Mouse (Mus musculus): ENCODE results near the gene Arpc3. TPM values are rescaled to one million over a fixed set of nuclear protein-coding genes. Genes with fewer than 3 reads are reported as not detected.
A peak's percentile ranks its signal among the peaks of the same experiment; 100 is the strongest.

The Arpc3 gene
- polyA plus RNA-seq, 1 experiment from 2014 or later: 51.8 TPM

- Histone ChIP-seq H3K9ac (ENCODE audit: low read depth, low read length) (peak within 1 kb of the TSS; percentile 96), H3K4me2 (ENCODE audit: low read depth, low read length) (peak within 1 kb of the TSS; percentile 92), H3K4me3 (ENCODE audit: low read depth, low read length) (peak within 1 kb of the TSS; percentile 94), H3K27ac (replicated peaks; ENCODE audit: low read depth, low read length) (peak within 1 kb of the TSS; percentile 87), H3K36me3 (ENCODE audit: control insufficient read depth, insufficient read depth, low read length) (no peaks in the 10 kb centered on the region), H3K4me1 (ENCODE audit: control insufficient read depth, insufficient read depth, low read length) (peaks cover 7% of the 10 kb centered on the region; the same call in 1 of the 2 replicates), H3K27me3 (replicated peaks; ENCODE audit: control insufficient read depth, insufficient read depth, low read length) (no peaks in the 10 kb centered on the region), H3K9me3 (ENCODE audit: control insufficient read depth, low read length) (no peaks in the 10 kb centered on the region)
- ATAC-seq (ENCODE audit: low read depth) (peak; percentile 50; the same call in 1 of the 2 replicates), DNase-seq (ENCODE audit: low spot score) (no peak)
- 21% methylated on average over 17 of the region's 17 CpGs for WGBS
Observed at GRCm38 (mm10) chr5:122421271-122422068, 29.8 kb downstream of the Arpc3 start, which contains the start of gene Anapc7. Anapc7 (plus strand) TSS chr5:122421693.

DNA sequence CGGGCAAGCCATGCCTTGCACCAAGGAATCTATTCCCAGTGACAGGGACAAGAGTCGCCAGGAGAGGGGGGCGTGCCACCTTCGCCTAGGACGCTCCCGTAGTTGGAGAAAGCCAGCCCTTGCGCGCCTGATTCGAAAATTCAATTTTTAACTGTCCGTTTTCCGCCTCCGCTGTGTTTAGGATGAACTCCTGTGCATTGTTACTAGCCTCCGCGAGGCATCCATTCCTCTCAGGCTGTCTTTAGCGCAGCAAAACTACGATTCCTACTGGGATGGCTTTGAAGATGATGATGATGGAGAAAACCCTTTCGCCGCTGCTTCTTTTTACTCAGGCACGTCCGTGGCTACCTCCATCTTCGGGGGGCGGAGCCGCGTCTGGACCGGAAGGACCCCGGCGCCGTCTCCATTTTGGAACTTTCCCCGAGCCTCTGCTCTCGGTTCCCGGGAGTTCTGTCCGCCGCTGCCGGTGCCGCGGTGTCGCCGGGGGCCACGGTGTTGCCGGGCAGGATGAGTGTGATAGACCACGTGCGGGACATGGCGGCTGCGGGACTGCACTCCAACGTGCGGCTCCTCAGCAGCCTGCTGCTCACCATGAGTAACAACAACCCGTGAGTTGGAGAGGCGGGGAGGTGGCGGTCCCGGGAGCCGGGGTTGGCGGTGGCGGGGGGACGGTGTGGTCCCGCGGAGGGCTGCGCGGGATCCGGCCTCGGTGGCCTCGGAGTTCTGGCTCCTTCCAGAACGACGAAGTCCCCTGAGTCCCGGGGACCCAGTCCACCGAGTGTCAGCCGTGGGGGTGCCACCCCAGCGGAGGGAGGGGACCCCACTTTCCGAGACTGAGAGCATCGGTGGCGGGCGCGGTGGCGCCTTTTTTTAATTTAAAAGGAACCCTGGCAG, 30.6 kb downstream of the Arpc3 start:
- ATAC-seq (ENCODE audit: low read depth) (peak; percentile 90), DNase-seq (ENCODE audit: low spot score) (peak; percentile 93)
- Histone ChIP-seq H3K9me3 (ENCODE audit: control insufficient read depth, low read length) (no peaks in the 10 kb centered on the region), H3K27ac (replicated peaks; ENCODE audit: low read depth, low read length) (peak overlapping the region; percentile 87), H3K36me3 (ENCODE audit: control insufficient read depth, insufficient read depth, low read length) (peaks cover 6% of the 10 kb centered on the region; the same call in 1 of the 2 replicates), H3K9ac (ENCODE audit: low read depth, low read length) (peak overlapping the region; percentile 96), H3K27me3 (replicated peaks; ENCODE audit: control insufficient read depth, insufficient read depth, low read length) (no peaks in the 10 kb centered on the region), H3K4me2 (ENCODE audit: low read depth, low read length) (peak overlapping the region; percentile 92), H3K4me1 (ENCODE audit: control insufficient read depth, insufficient read depth, low read length) (peaks cover 7% of the 10 kb centered on the region; the same call in 1 of the 2 replicates), H3K4me3 (ENCODE audit: low read depth, low read length) (peak overlapping the region; percentile 94)
- 0% methylated on average over 40 of the region's 73 CpGs for WGBS

- Histone ChIP-seq H3K4me1 (ENCODE audit: control insufficient read depth, insufficient read depth, low read length) (peaks cover 7% of the 10 kb centered on the region; the same call in 1 of the 2 replicates), H3K4me3 (ENCODE audit: low read depth, low read length) (peak overlapping the region; percentile 94), H3K27ac (replicated peaks; ENCODE audit: low read depth, low read length) (no peak overlapping the region), H3K36me3 (ENCODE audit: control insufficient read depth, insufficient read depth, low read length) (peaks cover 10% of the 10 kb centered on the region), H3K9ac (ENCODE audit: low read depth, low read length) (peak overlapping the region; percentile 96), H3K27me3 (replicated peaks; ENCODE audit: control insufficient read depth, insufficient read depth, low read length) (no peaks in the 10 kb centered on the region), H3K4me2 (ENCODE audit: low read depth, low read length) (peak overlapping the region; percentile 92), H3K9me3 (ENCODE audit: control insufficient read depth, low read length) (no peaks in the 10 kb centered on the region)
- ATAC-seq (ENCODE audit: low read depth) (no peak), DNase-seq (ENCODE audit: low spot score) (no peak)
- 28% methylated on average over 15 of the region's 15 CpGs for WGBS
Observed at GRCm38 (mm10) chr5:122423083-122423482, 31.4 kb downstream of the Arpc3 start.

- no peaks in the 10 kb centered on the region for H3K27me3 ChIP-seq (replicated peaks; ENCODE audit: control insufficient read depth, insufficient read depth, low read length)
- H3K4me3 ChIP-seq (ENCODE audit: low read depth, low read length): no peak overlapping the region
- DNase-seq (ENCODE audit: low spot score) (no peak), ATAC-seq (ENCODE audit: low read depth) (no peak)
- no peak overlapping the region for H3K4me2 ChIP-seq (ENCODE audit: low read depth, low read length)
- H3K9ac ChIP-seq (ENCODE audit: low read depth, low read length): no peak overlapping the region
- no peak overlapping the region for H3K27ac ChIP-seq (replicated peaks; ENCODE audit: low read depth, low read length)
- peaks cover 7% of the 10 kb centered on the region; the same call in 1 of the 2 replicates for H3K4me1 ChIP-seq (ENCODE audit: control insufficient read depth, insufficient read depth, low read length)
- peaks cover 35% of the 10 kb centered on the region for H3K36me3 ChIP-seq (ENCODE audit: control insufficient read depth, insufficient read depth, low read length)
- no peaks in the 10 kb centered on the region for H3K9me3 ChIP-seq (ENCODE audit: control insufficient read depth, low read length)
- WGBS: 75% methylated on average over 2 of the region's 2 CpGs
Observed at GRCm38 (mm10) chr5:122425550-122425949, 33.9 kb downstream of the Arpc3 start.

DNA sequence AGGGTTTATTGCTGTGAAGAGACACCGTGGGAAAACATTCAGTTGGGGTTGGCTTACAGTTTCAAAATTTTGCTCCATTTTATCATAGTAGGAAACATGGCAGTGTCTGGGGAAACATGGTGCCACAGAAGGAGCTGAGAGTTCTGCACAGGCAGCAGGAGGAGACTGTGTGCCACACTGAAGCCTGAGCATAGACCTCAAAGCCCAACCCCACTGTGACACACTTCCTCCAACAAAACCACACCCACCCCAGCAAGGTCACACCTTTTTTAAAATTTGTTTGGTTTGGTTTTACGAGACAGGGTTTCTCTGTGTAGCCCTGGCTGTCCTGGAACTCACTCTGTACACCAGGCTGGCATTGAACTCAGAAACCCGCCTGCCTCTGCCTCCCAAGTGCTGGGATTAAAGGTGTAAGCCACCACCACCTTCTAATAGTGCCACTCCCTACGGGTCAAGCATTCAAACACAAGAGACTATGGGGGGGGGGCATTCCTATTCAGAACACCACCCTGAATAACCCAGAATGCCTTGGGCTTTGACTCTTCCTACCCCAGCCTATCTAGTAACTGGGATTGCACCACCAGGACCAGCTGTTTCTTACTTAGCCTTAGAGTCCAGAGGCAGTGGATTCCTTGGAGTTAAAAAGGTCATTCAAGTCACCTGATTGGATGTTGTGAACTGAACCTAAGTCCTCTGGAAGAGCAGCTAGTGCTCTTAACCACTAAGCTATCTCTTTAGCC, 38.5 kb downstream of the Arpc3 start:
- no peaks in the 10 kb centered on the region for H3K4me1 ChIP-seq (ENCODE audit: control insufficient read depth, insufficient read depth, low read length)
- no peak overlapping the region for H3K27ac ChIP-seq (replicated peaks; ENCODE audit: low read depth, low read length)
- H3K4me3 ChIP-seq (ENCODE audit: low read depth, low read length): no peak overlapping the region
- peaks cover 81% of the 10 kb centered on the region for H3K36me3 ChIP-seq (ENCODE audit: control insufficient read depth, insufficient read depth, low read length)
- no peaks in the 10 kb centered on the region for H3K9me3 ChIP-seq (ENCODE audit: control insufficient read depth, low read length)
- no peaks in the 10 kb centered on the region for H3K27me3 ChIP-seq (replicated peaks; ENCODE audit: control insufficient read depth, insufficient read depth, low read length)
- no peak overlapping the region for H3K9ac ChIP-seq (ENCODE audit: low read depth, low read length)
- DNase-seq (ENCODE audit: low spot score) (no peak), ATAC-seq (ENCODE audit: low read depth) (no peak)
- WGBS: 90% methylated on average over 4 of the region's 4 CpGs
- H3K4me2 ChIP-seq (ENCODE audit: low read depth, low read length): no peak overlapping the region

- Histone ChIP-seq H3K9ac (ENCODE audit: low read depth, low read length) (no peak overlapping the region), H3K4me2 (ENCODE audit: low read depth, low read length) (no peak overlapping the region)
- 96% methylated on average over 8 of the region's 8 CpGs for WGBS
Observed at GRCm38 (mm10) chr5:122431221-122431620, 39.5 kb downstream of the Arpc3 start.

GRCm38 (mm10) chr5:122434541-122434940, 42.9 kb downstream of the Arpc3 start:
- Histone ChIP-seq H3K27ac (replicated peaks; ENCODE audit: low read depth, low read length) (no peak overlapping the region), H3K4me3 (ENCODE audit: low read depth, low read length) (no peak overlapping the region), H3K9ac (ENCODE audit: low read depth, low read length) (no peak overlapping the region), H3K27me3 (replicated peaks; ENCODE audit: control insufficient read depth, insufficient read depth, low read length) (no peaks in the 10 kb centered on the region), H3K4me2 (ENCODE audit: low read depth, low read length) (no peak overlapping the region), H3K36me3 (ENCODE audit: control insufficient read depth, insufficient read depth, low read length) (peaks cover 100% of the 10 kb centered on the region), H3K9me3 (ENCODE audit: control insufficient read depth, low read length) (no peaks in the 10 kb centered on the region), H3K4me1 (ENCODE audit: control insufficient read depth, insufficient read depth, low read length) (no peaks in the 10 kb centered on the region)
- ATAC-seq (ENCODE audit: low read depth): no peak
- no peak for DNase-seq (ENCODE audit: low spot score)
- 80% methylated on average over 4 of the region's 4 CpGs for WGBS

More at GRCm38 (mm10) chr5:122431221-122431620, 39.5 kb downstream of the Arpc3 start:
- Histone ChIP-seq H3K27me3 (replicated peaks; ENCODE audit: control insufficient read depth, insufficient read depth, low read length) (no peaks in the 10 kb centered on the region), H3K36me3 (ENCODE audit: control insufficient read depth, insufficient read depth, low read length) (peaks cover 91% of the 10 kb centered on the region), H3K4me3 (ENCODE audit: low read depth, low read length) (no peak overlapping the region), H3K4me1 (ENCODE audit: control insufficient read depth, insufficient read depth, low read length) (no peaks in the 10 kb centered on the region), H3K27ac (replicated peaks; ENCODE audit: low read depth, low read length) (no peak overlapping the region), H3K9me3 (ENCODE audit: control insufficient read depth, low read length) (no peaks in the 10 kb centered on the region)
- DNase-seq (ENCODE audit: low spot score) (no peak), ATAC-seq (ENCODE audit: low read depth) (no peak)
